In genomic region chr10:116261559-116261958, GRCm38 (mm10) we compare ENCODE assay signal across 11 mouse cellular contexts. TPM values are rescaled to one million over a fixed set of nuclear protein-coding genes. Genes with fewer than 3 reads are reported as not detected.
DNase-seq lines count a peak whose midpoint lies in the region; ATAC-seq and TF ChIP-seq lines count a peak whose summit lies in the region.
"Had no signal": no experiment of that assay in that cellular context is flagged by ENCODE, and none has a peak within 500 bp of the region (broad histone marks: within the 10 kb centered on the region; RNA-seq: fewer than 3 reads in every experiment).

No protein-coding gene starts in this region.

- H3K27me3 ChIP-seq in kidney, embryonic 16.5 days (ENCODE audit: insufficient read depth, low read length), result no peaks in the 10 kb centered on the region
- H3K27me3 ChIP-seq in testis, adult 2 months (ENCODE audit: control insufficient read depth, insufficient read depth, low read length), result no peaks in the 10 kb centered on the region
- H3K27me3 ChIP-seq: liver, embryonic 15.5 days had no signal

- no peak for ATAC-seq in kidney, embryonic 16.5 days (ENCODE audit: low FRiP score, low TSS enrichment)
- ATAC-seq in monocyte, adult 5-6 weeks (replicated peaks; ENCODE audit: insufficient number of reproducible peaks, low FRiP score, low TSS enrichment, poor library complexity, severe bottlenecking), result no peak

- TF ChIP-seq CTCF in testis, adult 2 months (IDR thresholded peaks at IDR 0.05; ENCODE audit: control insufficient read depth, insufficient read depth, insufficient replicate concordance, low read depth, low read length), result no peak
- no peak for TF ChIP-seq CTCF in olfactory bulb, adult 2 months (IDR thresholded peaks at IDR 0.05; ENCODE audit: insufficient read depth, low read depth, low read length)

- no peak overlapping the region for H3K4me2 ChIP-seq in kidney, embryonic 16.5 days (replicated peaks; ENCODE audit: low read depth, low read length)
- H3K4me2 ChIP-seq: liver, embryonic 15.5 days had no signal

- DNase-seq in heart, adult 11 months, result peak; percentile 90
- no peak for DNase-seq in heart, postnatal 36 days
- no peak for DNase-seq in kidney, adult 11 months
- no peak for DNase-seq in testis, postnatal 14 days (ENCODE audit: low spot score)
- DNase-seq: thymus, adult 18-20 months had no signal

- intact Hi-C loops in heart, postnatal 36 days (cut with DNase I), result no loop called here

- no peaks in the 10 kb centered on the region for H3K9me3 ChIP-seq in kidney, embryonic 16.5 days (ENCODE audit: low read length)
- H3K9me3 ChIP-seq: liver, embryonic 15.5 days had no signal

- peak overlapping the region; percentile 81 for H3K27ac ChIP-seq in kidney, embryonic 16.5 days (ENCODE audit: low read length)
- peak overlapping the region; percentile 49; the same call in 1 of the 2 replicates for H3K27ac ChIP-seq in testis, adult 2 months (ENCODE audit: control insufficient read depth, insufficient read depth, low read depth, low read length)
- peak overlapping the region; percentile 95 for H3K27ac ChIP-seq in olfactory bulb, adult 2 months (ENCODE audit: insufficient read depth, low read depth, low read length)
- H3K27ac ChIP-seq: liver, embryonic 15.5 days had no signal

- peaks cover 28% of the 10 kb centered on the region for H3K4me1 ChIP-seq in kidney, embryonic 16.5 days (ENCODE audit: insufficient read depth, low read length)
- peaks cover 5% of the 10 kb centered on the region for H3K4me1 ChIP-seq in testis, adult 2 months (ENCODE audit: control insufficient read depth, insufficient read depth, low read length)
- peaks cover 29% of the 10 kb centered on the region for H3K4me1 ChIP-seq in olfactory bulb, adult 2 months (ENCODE audit: control insufficient read depth, insufficient read depth, low read length)
- H3K4me1 ChIP-seq: liver, embryonic 15.5 days had no signal

- no peak overlapping the region for H3K4me3 ChIP-seq in kidney, embryonic 16.5 days (ENCODE audit: low read length)
- no peak overlapping the region for H3K4me3 ChIP-seq in testis, adult 2 months (ENCODE audit: control insufficient read depth, low read depth, low read length)
- no peak overlapping the region for H3K4me3 ChIP-seq in olfactory bulb, adult 2 months (ENCODE audit: insufficient read depth, low read depth, low read length)
- H3K4me3 ChIP-seq: liver, embryonic 15.5 days had no signal

- TF ChIP-seq POLR2A in testis, adult 2 months (IDR thresholded peaks at IDR 0.05; ENCODE audit: control insufficient read depth, low read depth, low read length), result no peak
- no peak for TF ChIP-seq POLR2A in olfactory bulb, adult 2 months (IDR thresholded peaks at IDR 0.05; ENCODE audit: insufficient read depth, low read depth, low read length)

- no peaks in the 10 kb centered on the region for H3K36me3 ChIP-seq in kidney, embryonic 16.5 days (ENCODE audit: insufficient read depth, low read length)
- no peaks in the 10 kb centered on the region for H3K36me3 ChIP-seq in testis, adult 2 months (ENCODE audit: control insufficient read depth, insufficient read depth, low read length)
- H3K36me3 ChIP-seq: liver, embryonic 15.5 days had no signal

- no peak overlapping the region for H3K9ac ChIP-seq in kidney, embryonic 16.5 days (replicated peaks; ENCODE audit: low read length)
- H3K9ac ChIP-seq: liver, embryonic 15.5 days had no signal

- 47% methylated on average over 5 of the region's 5 CpGs for WGBS in kidney, embryonic 16.5 days
- 26% methylated on average over 5 of the region's 5 CpGs for WGBS in olfactory bulb, adult 2 months

RNA-seq across cellular contexts. Expression of gene Ptprb, which starts 13.8 kb away (rescaled TPM):
- 10 to 100 TPM; 71.9 to 83.3 TPM for total RNA-seq in heart, postnatal 36 days (2021)
- polyA plus RNA-seq in kidney, embryonic 16.5 days (2015; fragmentation: Nextera tagmentation; extraction: Ambion mirVana), result 7.0 and 7.3 TPM in 2 replicates
- 0.91 and 1.0 TPM in 2 replicates for polyA plus RNA-seq in testis, adult 2 months (2012; rRNA removed)
- polyA plus RNA-seq in olfactory bulb, adult 2 months (2012; ENCODE audit: insufficient read depth, insufficient read length, low replicate concordance, missing spikeins), result not detected in 2 replicates
- total RNA-seq in monocyte, adult 5-6 weeks (2017), result not detected in 3 replicates
- total RNA-seq: megakaryocyte-erythroid progenitor cell, adult 5-6 weeks had no signal
